Mouse (Mus musculus): ENCODE results near the gene Ptprs.

GRCm38 (mm10) chr17:56470001-56470436 is 6.3 kb downstream of the Ptprs start:
- TF ChIP-seq GATA1 (IDR thresholded peaks at IDR 0.05; ENCODE audit: borderline replicate concordance, low read length): no peak
- no peak for TF ChIP-seq FLI1 (IDR thresholded peaks at IDR 0.05; ENCODE audit: low read length)
